Mouse (Mus musculus) embryo, embryonic 11 days (tissue): ENCODE measurements around the gene Fbxo21.

Experiments used
- DNase-seq: peaks from one replicate; pipeline ENCODE4 v3.0.0-alpha.2; 2015

Gene Fbxo21

GRCm38 (mm10) chr5:117980921-117981320 is 4.4 kb downstream of the Fbxo21 start:
- no peak for DNase-seq

- DNase-seq, result no peak
Measured at GRCm38 (mm10) chr5:117981943-117982342, 5.4 kb downstream of the Fbxo21 start.

- no peak for DNase-seq
Measured at GRCm38 (mm10) chr5:117986327-117986726, 9.8 kb downstream of the Fbxo21 start.

- DNase-seq, result no peak
Measured at GRCm38 (mm10) chr5:117987891-117988290, 11.4 kb downstream of the Fbxo21 start.

- DNase-seq, result no peak
Measured at GRCm38 (mm10) chr5:117988367-117988766, 11.8 kb downstream of the Fbxo21 start.

- DNase-seq, result no peak
Measured at GRCm38 (mm10) chr5:117989773-117990172, 13.2 kb downstream of the Fbxo21 start.

GRCm38 (mm10) chr5:117990957-117991356 is 14.4 kb downstream of the Fbxo21 start:
- no peak for DNase-seq

GRCm38 (mm10) chr5:117993550-117993949 is 17.0 kb downstream of the Fbxo21 start:
- no peak for DNase-seq

GRCm38 (mm10) chr5:117995372-117995901 is 18.9 kb downstream of the Fbxo21 start:
- DNase-seq, result no peak

- no peak for DNase-seq
Measured at GRCm38 (mm10) chr5:117995911-117996310, 19.4 kb downstream of the Fbxo21 start.

- no peak for DNase-seq
Measured at GRCm38 (mm10) chr5:117996581-117996980, 20.1 kb downstream of the Fbxo21 start.

- no peak for DNase-seq
Measured at GRCm38 (mm10) chr5:117997434-117997970, 21.0 kb downstream of the Fbxo21 start.

- DNase-seq, result no peak
Measured at GRCm38 (mm10) chr5:117999061-117999460, 22.5 kb downstream of the Fbxo21 start.

- no peak for DNase-seq
Measured at GRCm38 (mm10) chr5:117999584-117999983, 23.1 kb downstream of the Fbxo21 start.

- peak; percentile 81 for DNase-seq
Measured at GRCm38 (mm10) chr5:118002059-118002458, 25.5 kb downstream of the Fbxo21 start.

GRCm38 (mm10) chr5:118004619-118005018 is 28.1 kb downstream of the Fbxo21 start:
- peak; percentile 63 for DNase-seq

GRCm38 (mm10) chr5:118005728-118006127 is 29.2 kb downstream of the Fbxo21 start:
- DNase-seq, result no peak

GRCm38 (mm10) chr5:118008344-118008743 is 31.8 kb downstream of the Fbxo21 start:
- DNase-seq, result no peak

GRCm38 (mm10) chr5:118010872-118011271 is 34.3 kb downstream of the Fbxo21 start:
- DNase-seq, result no peak

GRCm38 (mm10) chr5:118011796-118012195 is 35.3 kb downstream of the Fbxo21 start:
- no peak for DNase-seq

GRCm38 (mm10) chr5:118015028-118015427 is 38.5 kb downstream of the Fbxo21 start:
- no peak for DNase-seq

- DNase-seq, result no peak
Measured at GRCm38 (mm10) chr5:118015669-118016068, 39.1 kb downstream of the Fbxo21 start.

GRCm38 (mm10) chr5:118017527-118017926 is 41.0 kb downstream of the Fbxo21 start:
- no peak for DNase-seq

GRCm38 (mm10) chr5:118019905-118020304 is 43.4 kb downstream of the Fbxo21 start:
- no peak for DNase-seq

GRCm38 (mm10) chr5:118023053-118023452 is 46.5 kb downstream of the Fbxo21 start:
- no peak for DNase-seq
